Mouse (Mus musculus): Measurements from ENCODE around the gene Myh2. TPM values are rescaled to one million over a fixed set of nuclear protein-coding genes. Genes with fewer than 3 reads are reported as not detected.

Myh2 gene
- polyA plus RNA-seq, 1 experiment: 1.2 TPM

DNA sequence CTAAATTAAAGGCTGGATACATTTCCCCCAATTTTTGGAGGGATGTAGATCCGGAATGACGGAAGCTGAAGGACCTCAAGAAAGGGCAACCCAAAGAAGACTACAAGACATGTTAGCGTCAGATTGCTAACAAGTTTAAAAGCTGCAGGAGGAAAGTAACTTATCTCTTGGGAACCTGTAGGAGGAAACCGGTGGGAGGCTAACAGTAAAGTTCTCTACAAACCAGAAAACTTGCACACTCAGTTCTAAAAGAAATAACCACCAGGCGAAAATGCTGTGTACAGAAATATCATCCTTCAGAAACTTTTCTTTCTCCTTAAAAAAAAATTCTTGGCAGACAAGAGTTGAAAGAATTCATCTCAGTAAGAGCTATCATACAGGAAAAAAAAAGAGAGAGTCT, 58.3 kb downstream of the Myh2 start:
- TF ChIP-seq POLR2A (IDR thresholded peaks at IDR 0.05; ENCODE audit: borderline replicate concordance, extremely low read depth, low read depth, low read length) (no peak), CTCF (IDR thresholded peaks at IDR 0.05; ENCODE audit: insufficient read depth, low read length) (no peak)
- H3K4me1 ChIP-seq (ENCODE audit: control insufficient read depth, insufficient read depth, low read length): no peaks in the 10 kb centered on the region; the same call in 1 of the 2 replicates

GRCm38 (mm10) chr11:67229946-67230345, 59.1 kb downstream of the Myh2 start:
- TF ChIP-seq POLR2A (IDR thresholded peaks at IDR 0.05; ENCODE audit: borderline replicate concordance, extremely low read depth, low read depth, low read length): no peak
- TF ChIP-seq CTCF (IDR thresholded peaks at IDR 0.05; ENCODE audit: insufficient read depth, low read length): no peak
- DNase-seq: peak; percentile 19
- 59% methylated on average over 2 of the region's 2 CpGs for WGBS
- no peaks in the 10 kb centered on the region; the same call in 1 of the 2 replicates for H3K4me1 ChIP-seq (ENCODE audit: control insufficient read depth, insufficient read depth, low read length)
- H3K4me3 ChIP-seq (replicated peaks; ENCODE audit: extremely low read depth, low read depth, low read length): no peak overlapping the region

More for the DNA sequence above, 58.3 kb downstream of the Myh2 start:
- 73% methylated on average over 5 of the region's 5 CpGs for WGBS
- no peak for DNase-seq
- no peak overlapping the region for H3K4me3 ChIP-seq (replicated peaks; ENCODE audit: extremely low read depth, low read depth, low read length)

- TF ChIP-seq CTCF (IDR thresholded peaks at IDR 0.05; ENCODE audit: insufficient read depth, low read length) (no peak), POLR2A (IDR thresholded peaks at IDR 0.05; ENCODE audit: borderline replicate concordance, extremely low read depth, low read depth, low read length) (no peak)
- WGBS: 59% methylated on average over 5 of the region's 5 CpGs
- Histone ChIP-seq H3K4me1 (ENCODE audit: control insufficient read depth, insufficient read depth, low read length) (no peaks in the 10 kb centered on the region), H3K4me3 (replicated peaks; ENCODE audit: extremely low read depth, low read depth, low read length) (no peak overlapping the region)
- peak; percentile 9 for DNase-seq
These were observed 65.0 kb downstream of the Myh2 start for GRCm38 (mm10) chr11:67235639-67236358.

DNA sequence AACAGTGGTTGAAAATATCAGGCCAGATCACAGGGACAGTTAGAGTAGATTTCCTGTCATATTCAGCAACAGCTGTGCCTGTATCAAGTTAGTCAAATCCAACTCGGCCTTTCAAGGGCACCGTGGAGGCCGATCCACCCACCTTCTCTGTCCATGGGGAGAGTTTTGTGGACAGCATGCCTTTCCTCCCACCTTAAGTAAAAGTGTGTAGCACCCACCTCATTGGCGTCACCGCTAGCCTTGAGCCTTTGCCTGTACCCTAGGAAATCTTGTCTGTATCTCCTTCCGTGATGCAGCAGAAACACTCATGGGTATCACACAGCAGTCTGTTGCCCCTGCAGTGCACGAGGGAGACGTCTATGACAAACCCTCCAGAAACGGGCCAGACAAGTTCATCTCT, 66.0 kb downstream of the Myh2 start:
- DNase-seq: no peak
- Histone ChIP-seq H3K4me1 (ENCODE audit: control insufficient read depth, insufficient read depth, low read length) (no peaks in the 10 kb centered on the region), H3K4me3 (replicated peaks; ENCODE audit: extremely low read depth, low read depth, low read length) (no peak overlapping the region)
- TF ChIP-seq POLR2A (IDR thresholded peaks at IDR 0.05; ENCODE audit: borderline replicate concordance, extremely low read depth, low read depth, low read length) (no peak), CTCF (IDR thresholded peaks at IDR 0.05; ENCODE audit: insufficient read depth, low read length) (no peak)
- 83% methylated on average over 9 of the region's 9 CpGs for WGBS

DNA sequence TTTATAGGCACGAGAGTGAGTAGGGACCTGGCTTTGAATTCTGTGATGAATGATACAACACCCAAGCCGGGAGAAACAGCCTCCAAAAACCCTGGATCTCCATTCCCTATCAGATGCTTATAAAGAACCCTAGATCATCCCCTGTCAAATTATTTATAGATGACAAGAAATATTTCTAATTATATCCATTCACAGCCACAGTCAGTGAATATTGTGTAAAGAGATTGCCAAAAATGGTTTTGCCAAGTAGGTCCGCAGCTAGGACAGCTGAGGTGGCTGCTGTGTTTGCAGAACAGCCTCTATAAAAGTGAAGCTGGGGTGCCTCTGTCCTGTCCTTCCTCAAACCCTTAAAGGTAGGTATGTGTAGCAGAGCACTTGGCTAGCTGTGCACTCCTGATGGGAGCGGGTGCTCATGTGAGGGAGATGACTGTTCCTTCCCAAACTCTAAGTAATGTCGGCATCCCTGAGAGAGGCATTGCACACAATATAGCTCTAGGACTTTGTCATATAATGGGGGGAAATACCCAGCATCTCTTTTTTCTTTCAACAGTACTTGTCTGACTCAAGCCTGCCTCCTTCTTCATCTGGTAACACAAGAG, 66.8 kb downstream of the Myh2 start, which contains the start of gene Myh4:
Gene Myh4, plus strand, starts transcription at position 549 of the 599 bp plus-strand sequence.
- H3K4me1 ChIP-seq (ENCODE audit: control insufficient read depth, insufficient read depth, low read length): no peaks in the 10 kb centered on the region
- 77% methylated on average over 5 of the region's 5 CpGs for WGBS
- TF ChIP-seq POLR2A (IDR thresholded peaks at IDR 0.05; ENCODE audit: borderline replicate concordance, extremely low read depth, low read depth, low read length) (no peak), CTCF (IDR thresholded peaks at IDR 0.05; ENCODE audit: insufficient read depth, low read length) (no peak)
- no peak within 1 kb of the TSS for H3K4me3 ChIP-seq (replicated peaks; ENCODE audit: extremely low read depth, low read depth, low read length)
- no peak for DNase-seq

GRCm38 (mm10) chr11:67241051-67241450, 70.2 kb downstream of the Myh2 start:
- TF ChIP-seq CTCF (IDR thresholded peaks at IDR 0.05; ENCODE audit: insufficient read depth, low read length): no peak
- no peak for TF ChIP-seq POLR2A (IDR thresholded peaks at IDR 0.05; ENCODE audit: borderline replicate concordance, extremely low read depth, low read depth, low read length)
- no peak for DNase-seq
- 73% methylated on average over 6 of the region's 6 CpGs for WGBS
- H3K4me3 ChIP-seq (replicated peaks; ENCODE audit: extremely low read depth, low read depth, low read length): no peak overlapping the region
- H3K4me1 ChIP-seq (ENCODE audit: control insufficient read depth, insufficient read depth, low read length): no peaks in the 10 kb centered on the region

Other genes with a start within 250 kb of the Myh2 start
- 0.14 and 0.27 TPM in 2 replicates for gene Tmem238l, start 214.4 kb upstream of the Myh2 start, polyA plus RNA-seq (2012; rRNA removed)
- 3.1 and 5.8 TPM in 2 replicates for gene Tmem220, start 145.9 kb upstream of the Myh2 start, polyA plus RNA-seq (2012; rRNA removed)
- 10.2 and 16.6 TPM in 2 replicates for gene Adprm, start 118.4 kb upstream of the Myh2 start, polyA plus RNA-seq (2012; rRNA removed)
- gene Sco1, start 118.4 kb upstream of the Myh2 start, polyA plus RNA-seq (2012; rRNA removed): 2.8 and 3.5 TPM in 2 replicates
- 0.08 TPM in 1 of 2 replicates, not detected in the other for gene Myh3, start 92.7 kb upstream of the Myh2 start, polyA plus RNA-seq (2012; rRNA removed)
- 0.02 and 51.3 TPM in 2 replicates for gene Myh1, start 29.0 kb downstream of the Myh2 start, polyA plus RNA-seq (2012; rRNA removed)
- gene Myh4, start 67.0 kb downstream of the Myh2 start, polyA plus RNA-seq (2012; rRNA removed): 1.8 TPM in 1 of 2 replicates, not detected in the other
- 41.6 TPM in 1 of 2 replicates, not detected in the other for gene Myh8, start 106.1 kb downstream of the Myh2 start, polyA plus RNA-seq (2012; rRNA removed)
- 0.46 and 0.69 TPM in 2 replicates for gene Myh13, start 150.6 kb downstream of the Myh2 start, polyA plus RNA-seq (2012; rRNA removed)